Mouse (Mus musculus): ENCODE data around the gene Lmln. TPM values are rescaled to one million over a fixed set of nuclear protein-coding genes. Genes with fewer than 3 reads are reported as not detected.
A peak's percentile ranks its signal among the peaks of the same experiment; 100 is the strongest.
"Not testable (repeated sequence)": the region's sequence is repeated elsewhere in the genome, so short reads cannot be mapped to it uniquely, and the experiment has no call there.

Lmln gene
- polyA plus RNA-seq, 1 experiment = 3.3 TPM

GRCm38 (mm10) chr16:33169471-33170034 lies 107.2 kb downstream of the Lmln start:
- 55% methylated on average over 8 of the region's 8 CpGs for WGBS
- H3K4me3 ChIP-seq (replicated peaks; ENCODE audit: control insufficient read depth, low read depth, low read length) = peak overlapping the region; percentile 55
- peak overlapping the region; percentile 53 for H3K27ac ChIP-seq (ENCODE audit: control insufficient read depth, insufficient read depth, low read depth, low read length, poor library complexity)
- TF ChIP-seq POLR2A (IDR thresholded peaks at IDR 0.05; ENCODE audit: borderline replicate concordance, control insufficient read depth, low read depth, low read length) (no peak), CTCF (IDR thresholded peaks at IDR 0.05; ENCODE audit: control insufficient read depth, insufficient read depth, low read length) (no peak)
- H3K4me1 ChIP-seq (ENCODE audit: control insufficient read depth, insufficient read depth, low read length) = peaks cover 2% of the 10 kb centered on the region

- WGBS = 74% methylated on average over 9 of the region's 9 CpGs
- Histone ChIP-seq H3K27ac (ENCODE audit: control insufficient read depth, insufficient read depth, low read depth, low read length, poor library complexity) (no peak overlapping the region), H3K4me1 (ENCODE audit: control insufficient read depth, insufficient read depth, low read length) (peaks cover 2% of the 10 kb centered on the region), H3K4me3 (replicated peaks; ENCODE audit: control insufficient read depth, low read depth, low read length) (no peak overlapping the region)
- TF ChIP-seq POLR2A (IDR thresholded peaks at IDR 0.05; ENCODE audit: borderline replicate concordance, control insufficient read depth, low read depth, low read length) = no peak
- TF ChIP-seq CTCF (IDR thresholded peaks at IDR 0.05; ENCODE audit: control insufficient read depth, insufficient read depth, low read length) = no peak
Observed at GRCm38 (mm10) chr16:33170716-33171587, 108.6 kb downstream of the Lmln start.

- Histone ChIP-seq H3K4me3 (replicated peaks; ENCODE audit: control insufficient read depth, low read depth, low read length) (no peak overlapping the region), H3K27ac (ENCODE audit: control insufficient read depth, insufficient read depth, low read depth, low read length, poor library complexity) (no peak overlapping the region), H3K4me1 (ENCODE audit: control insufficient read depth, insufficient read depth, low read length) (peaks cover 2% of the 10 kb centered on the region)
- no peak for TF ChIP-seq CTCF (IDR thresholded peaks at IDR 0.05; ENCODE audit: control insufficient read depth, insufficient read depth, low read length)
- no peak for TF ChIP-seq POLR2A (IDR thresholded peaks at IDR 0.05; ENCODE audit: borderline replicate concordance, control insufficient read depth, low read depth, low read length)
- 86% methylated on average over 6 of the region's 6 CpGs for WGBS
Observed at GRCm38 (mm10) chr16:33171800-33172199, 109.5 kb downstream of the Lmln start.

GRCm38 (mm10) chr16:33173151-33173550 lies 110.8 kb downstream of the Lmln start:
- peaks cover 2% of the 10 kb centered on the region for H3K4me1 ChIP-seq (ENCODE audit: control insufficient read depth, insufficient read depth, low read length)
- H3K4me3 ChIP-seq (replicated peaks; ENCODE audit: control insufficient read depth, low read depth, low read length) = no peak overlapping the region
- 67% methylated on average over 5 of the region's 5 CpGs for WGBS
- TF ChIP-seq CTCF (IDR thresholded peaks at IDR 0.05; ENCODE audit: control insufficient read depth, insufficient read depth, low read length) = no peak
- TF ChIP-seq POLR2A (IDR thresholded peaks at IDR 0.05; ENCODE audit: borderline replicate concordance, control insufficient read depth, low read depth, low read length) = no peak
- H3K27ac ChIP-seq (ENCODE audit: control insufficient read depth, insufficient read depth, low read depth, low read length, poor library complexity) = no peak overlapping the region

- no peak overlapping the region for H3K4me3 ChIP-seq (replicated peaks; ENCODE audit: control insufficient read depth, low read depth, low read length)
- TF ChIP-seq POLR2A (IDR thresholded peaks at IDR 0.05; ENCODE audit: borderline replicate concordance, control insufficient read depth, low read depth, low read length) (no peak), CTCF (IDR thresholded peaks at IDR 0.05; ENCODE audit: control insufficient read depth, insufficient read depth, low read length) (no peak)
- H3K27ac ChIP-seq (ENCODE audit: control insufficient read depth, insufficient read depth, low read depth, low read length, poor library complexity) = no peak overlapping the region
- H3K4me1 ChIP-seq (ENCODE audit: control insufficient read depth, insufficient read depth, low read length) = peaks cover 3% of the 10 kb centered on the region
Observed at GRCm38 (mm10) chr16:33174695-33175094, 112.4 kb downstream of the Lmln start.

GRCm38 (mm10) chr16:33176831-33177230 lies 114.5 kb downstream of the Lmln start:
- H3K27ac ChIP-seq (ENCODE audit: control insufficient read depth, insufficient read depth, low read depth, low read length, poor library complexity); H3K4me3 ChIP-seq (replicated peaks; ENCODE audit: control insufficient read depth, low read depth, low read length); H3K4me1 ChIP-seq (ENCODE audit: control insufficient read depth, insufficient read depth, low read length): not testable (repeated sequence)
- 86% methylated on average over 5 of the region's 5 CpGs for WGBS

Other genes with a start within 250 kb of the Lmln start
- gene Fyttd1, start 185.0 kb upstream of the Lmln start, polyA plus RNA-seq (2011; ENCODE audit: insufficient read depth, insufficient read length, low replicate concordance, missing spikeins) = 7.2 and 12.0 TPM in 2 replicates
- 12.8 and 25.8 TPM in 2 replicates for gene Rubcn, start 184.8 kb upstream of the Lmln start, polyA plus RNA-seq (2011; ENCODE audit: insufficient read depth, insufficient read length, low replicate concordance, missing spikeins)
- gene Lrch3, start 148.4 kb upstream of the Lmln start, polyA plus RNA-seq (2011; ENCODE audit: insufficient read depth, insufficient read length, low replicate concordance, missing spikeins) = 6.2 and 13.0 TPM in 2 replicates
- 1.8 TPM in 1 of 2 replicates, not detected in the other for gene Iqcg, start 6.3 kb upstream of the Lmln start, polyA plus RNA-seq (2011; ENCODE audit: insufficient read depth, insufficient read length, low replicate concordance, missing spikeins)
- 942 and 1,406 TPM in 2 replicates for gene Rpl35a, start 6.1 kb upstream of the Lmln start, polyA plus RNA-seq (2011; ENCODE audit: insufficient read depth, insufficient read length, low replicate concordance, missing spikeins)
- 3.7 and 5.6 TPM in 2 replicates for gene Osbpl11, start 122.5 kb downstream of the Lmln start, polyA plus RNA-seq (2011; ENCODE audit: insufficient read depth, insufficient read length, low replicate concordance, missing spikeins)
- 14.0 and 22.3 TPM in 2 replicates for gene Snx4, start 188.9 kb downstream of the Lmln start, polyA plus RNA-seq (2011; ENCODE audit: insufficient read depth, insufficient read length, low replicate concordance, missing spikeins)

Data from bone marrow, adult 2 months (tissue).